Mouse (Mus musculus): ENCODE measurements around the gene Ntm. TPM values are rescaled to one million over a fixed set of nuclear protein-coding genes. Genes with fewer than 3 reads are reported as not detected.

Ntm gene
- polyA plus RNA-seq, 1 experiment from 2014 or later: 27.3 TPM

- no peak for ATAC-seq (ENCODE audit: insufficient number of reproducible peaks, low FRiP score, low TSS enrichment, low read depth)
- H3K4me1 ChIP-seq: no peaks in the 10 kb centered on the region
- no peaks in the 10 kb centered on the region for H3K36me3 ChIP-seq
- no peak overlapping the region for H3K4me2 ChIP-seq
- no peak overlapping the region for H3K4me3 ChIP-seq
- H3K9me3 ChIP-seq: no peaks in the 10 kb centered on the region
- no peak overlapping the region for H3K9ac ChIP-seq
- H3K27me3 ChIP-seq: 0 out of 2 replicates have a peak, but pooled peaks cover 3% of the 10 kb centered on the region
- no peak overlapping the region for H3K27ac ChIP-seq
- WGBS: 73% methylated on average over 10 of the region's 10 CpGs
Measured at GRCm38 (mm10) chr9:29586381-29586770, 376.6 kb downstream of the Ntm start.

GRCm38 (mm10) chr9:29585746-29586380 lies 377.1 kb downstream of the Ntm start:
- WGBS: 50% methylated on average over 8 of the region's 8 CpGs
- no peak overlapping the region for H3K4me3 ChIP-seq
- no peaks in the 10 kb centered on the region for H3K4me1 ChIP-seq
- no peak overlapping the region for H3K4me2 ChIP-seq
- no peak overlapping the region for H3K9ac ChIP-seq
- H3K36me3 ChIP-seq: no peaks in the 10 kb centered on the region
- H3K27ac ChIP-seq: no peak overlapping the region
- no peak for ATAC-seq (ENCODE audit: insufficient number of reproducible peaks, low FRiP score, low TSS enrichment, low read depth)
- 0 out of 2 replicates have a peak, but pooled peaks cover 3% of the 10 kb centered on the region for H3K27me3 ChIP-seq
- no peaks in the 10 kb centered on the region for H3K9me3 ChIP-seq

DNA sequence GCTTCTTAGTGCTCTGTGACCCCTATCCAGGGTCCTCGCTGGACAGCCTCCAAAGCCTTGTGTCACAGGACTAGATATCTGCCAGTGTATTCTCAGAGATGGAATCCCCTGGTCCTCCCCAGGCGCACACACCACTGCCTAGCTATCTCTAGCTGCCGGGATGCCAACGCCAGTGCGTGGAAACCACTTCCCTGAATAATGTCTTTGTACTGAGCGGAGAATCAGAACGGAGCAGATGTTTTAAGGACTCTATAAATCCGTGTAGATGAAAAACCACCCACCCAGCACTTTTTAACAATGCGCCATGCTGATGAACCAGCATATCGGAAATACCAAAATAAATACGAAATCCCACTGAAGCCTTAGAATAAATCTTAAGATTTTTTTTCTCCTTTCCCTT lies 384.7 kb downstream of the Ntm start:
- Histone ChIP-seq H3K36me3 (no peaks in the 10 kb centered on the region), H3K4me1 (no peaks in the 10 kb centered on the region), H3K9me3 (no peaks in the 10 kb centered on the region), H3K4me2 (no peak overlapping the region), H3K27me3 (no peaks in the 10 kb centered on the region), H3K4me3 (no peak overlapping the region), H3K27ac (no peak overlapping the region), H3K9ac (no peak overlapping the region)
- WGBS: 66% methylated on average over 11 of the region's 11 CpGs
- no peak for ATAC-seq (ENCODE audit: insufficient number of reproducible peaks, low FRiP score, low TSS enrichment, low read depth)

- 43% methylated on average over 4 of the region's 4 CpGs for WGBS
- H3K9me3 ChIP-seq: no peaks in the 10 kb centered on the region
- no peak overlapping the region for H3K4me3 ChIP-seq
- H3K27ac ChIP-seq: no peak overlapping the region
- no peaks in the 10 kb centered on the region for H3K36me3 ChIP-seq
- no peak overlapping the region for H3K9ac ChIP-seq
- ATAC-seq (ENCODE audit: insufficient number of reproducible peaks, low FRiP score, low TSS enrichment, low read depth): no peak
- H3K4me1 ChIP-seq: no peaks in the 10 kb centered on the region
- no peak overlapping the region for H3K4me2 ChIP-seq
- no peaks in the 10 kb centered on the region for H3K27me3 ChIP-seq
Measured at GRCm38 (mm10) chr9:29576051-29576533, 386.8 kb downstream of the Ntm start.

DNA sequence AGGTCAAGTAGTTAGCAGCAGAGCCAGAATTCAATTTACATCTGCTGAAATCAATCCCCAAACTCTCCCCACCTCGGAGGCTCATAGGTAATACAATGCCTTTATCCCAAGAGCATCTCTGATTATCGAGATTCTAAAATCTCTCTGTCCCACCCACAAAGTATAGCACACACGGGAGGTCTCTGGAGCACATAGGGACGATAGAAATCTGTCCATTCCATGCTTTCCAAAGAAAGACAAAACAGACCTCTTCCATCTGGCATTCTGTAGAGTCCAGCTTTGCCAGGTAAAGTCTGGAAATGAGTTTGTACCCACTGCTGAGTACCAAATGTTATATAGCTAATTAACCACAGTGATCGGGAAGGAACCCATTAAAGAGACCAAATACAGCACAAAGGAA lies 388.4 kb downstream of the Ntm start:
- 58% methylated on average over 5 of the region's 5 CpGs for WGBS
- Histone ChIP-seq H3K4me2 (no peak overlapping the region), H3K4me1 (no peaks in the 10 kb centered on the region), H3K27ac (no peak overlapping the region), H3K9ac (no peak overlapping the region), H3K9me3 (no peaks in the 10 kb centered on the region), H3K4me3 (no peak overlapping the region), H3K27me3 (no peaks in the 10 kb centered on the region), H3K36me3 (no peaks in the 10 kb centered on the region)
- no peak for ATAC-seq (ENCODE audit: insufficient number of reproducible peaks, low FRiP score, low TSS enrichment, low read depth)

DNA sequence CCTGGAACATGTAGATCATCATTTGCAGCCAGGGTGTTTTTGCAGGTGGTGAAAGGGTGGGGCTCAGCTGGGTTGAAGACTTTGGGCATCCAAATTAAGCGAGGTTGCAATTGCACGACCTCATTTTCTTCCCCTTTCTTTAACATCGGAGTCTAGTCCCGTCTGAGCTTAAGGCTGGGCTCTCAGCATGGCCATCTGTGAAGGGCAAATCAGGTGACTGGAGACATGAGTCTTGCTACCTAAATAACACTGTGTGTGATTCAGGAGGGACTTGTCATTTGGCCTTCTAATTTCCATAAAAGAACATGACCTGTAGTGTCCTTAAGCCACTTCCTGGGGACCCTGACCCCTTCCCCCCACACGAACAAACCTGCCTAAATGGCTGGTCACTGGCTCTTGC lies 394.4 kb downstream of the Ntm start:
- Histone ChIP-seq H3K9me3 (no peaks in the 10 kb centered on the region), H3K4me3 (no peak overlapping the region), H3K9ac (no peak overlapping the region), H3K36me3 (no peaks in the 10 kb centered on the region), H3K4me2 (no peak overlapping the region), H3K4me1 (no peaks in the 10 kb centered on the region), H3K27me3 (no peaks in the 10 kb centered on the region), H3K27ac (no peak overlapping the region)
- WGBS: 45% methylated on average over 5 of the region's 5 CpGs
- ATAC-seq (ENCODE audit: insufficient number of reproducible peaks, low FRiP score, low TSS enrichment, low read depth): no peak

DNA sequence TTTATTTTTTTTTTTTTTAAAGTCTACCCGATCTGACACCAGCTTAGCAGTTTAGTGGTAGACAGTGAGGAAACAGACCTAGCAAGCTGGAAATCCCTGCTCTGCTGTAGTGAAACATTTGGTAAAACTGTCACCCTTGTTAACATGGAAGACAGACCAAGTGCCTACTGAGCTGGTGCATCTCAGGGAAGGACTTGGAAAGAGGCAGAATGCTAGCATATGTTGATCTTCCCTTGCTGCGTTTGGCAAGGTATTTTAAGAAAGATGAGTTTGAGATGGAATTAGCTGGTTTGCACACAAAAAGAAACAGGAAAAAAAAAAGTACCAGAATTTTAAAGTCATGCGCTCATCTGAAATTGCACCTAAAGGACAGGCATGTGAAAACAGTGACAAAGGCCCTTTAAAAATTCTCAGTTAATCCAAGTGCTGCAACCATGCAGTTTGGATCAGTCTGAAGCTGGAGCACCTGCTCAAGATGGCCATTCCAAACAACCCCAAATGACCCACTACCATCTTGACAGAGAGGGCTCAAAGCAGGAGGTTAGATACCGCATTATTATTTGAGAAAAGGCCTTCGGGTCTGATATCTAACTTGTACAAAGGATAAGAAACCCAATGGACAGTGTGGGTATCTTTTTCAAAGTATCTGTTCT lies 400.4 kb downstream of the Ntm start:
- no peak for ATAC-seq (ENCODE audit: insufficient number of reproducible peaks, low FRiP score, low TSS enrichment, low read depth)
- 81% methylated on average over 5 of the region's 5 CpGs for WGBS
- Histone ChIP-seq H3K9ac (no peak overlapping the region), H3K4me3 (no peak overlapping the region), H3K36me3 (no peaks in the 10 kb centered on the region), H3K4me1 (no peaks in the 10 kb centered on the region), H3K27me3 (no peaks in the 10 kb centered on the region), H3K9me3 (no peaks in the 10 kb centered on the region), H3K27ac (no peak overlapping the region), H3K4me2 (no peak overlapping the region)

- H3K4me1 ChIP-seq: no peaks in the 10 kb centered on the region
- H3K36me3 ChIP-seq: no peaks in the 10 kb centered on the region
- H3K4me2 ChIP-seq: no peak overlapping the region
- WGBS: 84% methylated on average over 4 of the region's 4 CpGs
- no peak overlapping the region for H3K27ac ChIP-seq
- H3K9ac ChIP-seq: no peak overlapping the region
- H3K4me3 ChIP-seq: no peak overlapping the region
- ATAC-seq (ENCODE audit: insufficient number of reproducible peaks, low FRiP score, low TSS enrichment, low read depth): no peak
- H3K9me3 ChIP-seq: no peaks in the 10 kb centered on the region
- H3K27me3 ChIP-seq: no peaks in the 10 kb centered on the region
Measured at GRCm38 (mm10) chr9:29558915-29559314, 404.0 kb downstream of the Ntm start.

DNA sequence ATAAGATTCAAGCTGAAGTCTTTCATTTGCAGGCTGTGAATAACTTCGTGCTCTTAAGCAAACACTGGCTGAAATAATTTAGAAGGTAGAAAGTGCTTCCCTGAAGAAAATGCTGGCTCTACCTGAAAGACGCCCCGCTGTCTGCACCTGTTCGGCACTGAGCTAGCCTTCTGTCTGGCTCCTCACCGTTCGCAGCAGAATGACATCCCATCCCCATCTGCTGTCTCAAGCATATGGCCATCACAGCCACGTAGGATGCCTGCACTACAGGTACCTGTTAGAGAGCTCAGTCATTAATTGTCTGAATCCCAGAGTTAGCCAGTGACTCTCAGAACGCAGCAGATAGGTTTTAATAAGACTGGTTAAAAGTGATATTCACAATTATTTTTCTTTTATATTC lies 412.4 kb downstream of the Ntm start:
- Histone ChIP-seq H3K9me3 (no peaks in the 10 kb centered on the region), H3K4me2 (no peak overlapping the region), H3K4me1 (no peaks in the 10 kb centered on the region), H3K36me3 (no peaks in the 10 kb centered on the region), H3K27ac (no peak overlapping the region), H3K4me3 (no peak overlapping the region), H3K9ac (no peak overlapping the region), H3K27me3 (no peaks in the 10 kb centered on the region)
- ATAC-seq (ENCODE audit: insufficient number of reproducible peaks, low FRiP score, low TSS enrichment, low read depth): no peak
- WGBS: 86% methylated on average over 8 of the region's 8 CpGs

DNA sequence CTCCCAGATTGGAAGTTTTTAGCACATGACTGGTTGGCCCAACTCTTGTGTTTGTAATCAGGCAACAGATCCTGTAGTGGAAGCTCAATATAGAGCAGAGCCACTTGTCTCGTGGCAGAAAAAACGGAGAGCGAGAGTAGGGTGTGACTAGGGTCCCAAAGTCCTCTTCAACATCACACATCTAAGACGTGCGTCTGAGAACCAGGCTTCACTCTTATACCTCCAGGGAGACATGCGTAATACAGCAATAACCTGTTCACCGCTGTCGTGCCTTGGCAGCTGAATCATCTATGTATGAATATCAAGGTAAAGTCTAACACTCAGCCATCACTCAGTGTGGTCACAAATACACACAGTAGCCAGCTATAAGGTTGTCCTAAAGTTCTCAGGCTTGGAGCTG lies 412.8 kb downstream of the Ntm start:
- H3K27me3 ChIP-seq: no peaks in the 10 kb centered on the region
- no peaks in the 10 kb centered on the region for H3K9me3 ChIP-seq
- no peak for ATAC-seq (ENCODE audit: insufficient number of reproducible peaks, low FRiP score, low TSS enrichment, low read depth)
- WGBS: 85% methylated on average over 8 of the region's 8 CpGs
- no peak overlapping the region for H3K9ac ChIP-seq
- no peak overlapping the region for H3K4me3 ChIP-seq
- H3K27ac ChIP-seq: no peak overlapping the region
- H3K36me3 ChIP-seq: no peaks in the 10 kb centered on the region
- H3K4me1 ChIP-seq: no peaks in the 10 kb centered on the region
- no peak overlapping the region for H3K4me2 ChIP-seq

DNA sequence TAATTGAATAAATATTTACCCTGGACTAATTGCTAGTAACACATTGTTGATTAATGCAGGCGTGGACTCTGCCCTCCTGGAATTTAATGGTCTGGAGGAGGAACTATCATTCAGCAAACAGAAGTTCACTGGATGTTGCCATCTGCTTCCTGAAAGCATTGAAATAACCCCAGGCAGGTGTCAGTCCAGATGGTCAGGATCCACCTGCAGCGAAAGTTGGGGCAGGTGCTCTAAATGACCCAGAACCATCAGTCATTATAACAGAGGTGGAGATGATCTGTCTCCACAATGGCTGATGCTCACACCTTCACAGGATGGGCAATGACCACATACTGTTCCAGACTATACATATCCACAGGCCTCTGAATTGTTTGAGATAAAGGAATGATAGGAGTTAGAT lies 426.5 kb downstream of the Ntm start:
- Histone ChIP-seq H3K9ac (no peak overlapping the region), H3K4me3 (no peak overlapping the region), H3K36me3 (no peaks in the 10 kb centered on the region), H3K27me3 (no peaks in the 10 kb centered on the region), H3K9me3 (no peaks in the 10 kb centered on the region), H3K4me2 (no peak overlapping the region), H3K4me1 (no peaks in the 10 kb centered on the region), H3K27ac (no peak overlapping the region)
- ATAC-seq (ENCODE audit: insufficient number of reproducible peaks, low FRiP score, low TSS enrichment, low read depth): no peak
- whole genome bisulfite sequencing: 76% methylated on average over 2 of the region's 2 CpGs

GRCm38 (mm10) chr9:29534773-29535172 lies 428.2 kb downstream of the Ntm start:
- H3K9ac ChIP-seq: no peak overlapping the region
- ATAC-seq (ENCODE audit: insufficient number of reproducible peaks, low FRiP score, low TSS enrichment, low read depth): no peak
- 86% methylated on average over 6 of the region's 6 CpGs for WGBS

More at GRCm38 (mm10) chr9:29534773-29535172, 428.2 kb downstream of the Ntm start:
- Histone ChIP-seq H3K9me3 (no peaks in the 10 kb centered on the region), H3K36me3 (no peaks in the 10 kb centered on the region), H3K27ac (no peak overlapping the region), H3K4me2 (no peak overlapping the region), H3K27me3 (no peaks in the 10 kb centered on the region), H3K4me3 (no peak overlapping the region), H3K4me1 (no peaks in the 10 kb centered on the region)
